11 mouse cellular contexts compared by ENCODE assay signal in genomic region chr6:53220784-53221667, GRCm38 (mm10).
A peak's percentile ranks its signal among the peaks of the same experiment; 100 is the strongest.
DNase-seq lines count a peak whose midpoint lies in the region; ATAC-seq lines count a peak whose summit lies in the region.
"Had no signal": no experiment of that assay in that cellular context is flagged by ENCODE, and none has a peak within 500 bp of the region (broad histone marks: within the 10 kb centered on the region; RNA-seq: fewer than 3 reads in every experiment).

No protein-coding gene starts in this region.

- H3K9me3 ChIP-seq in neural tube, embryonic 11.5 days (ENCODE audit: control insufficient read depth, low read length): no peaks in the 10 kb centered on the region
- no peaks in the 10 kb centered on the region for H3K9me3 ChIP-seq in hindbrain, embryonic 13.5 days
- no peaks in the 10 kb centered on the region for H3K9me3 ChIP-seq in kidney, embryonic 15.5 days (replicated peaks)
- H3K9me3 ChIP-seq: heart, embryonic 15.5 days had no signal

- no peaks in the 10 kb centered on the region for H3K27me3 ChIP-seq in neural tube, embryonic 11.5 days (ENCODE audit: control insufficient read depth, insufficient read depth, low read length)
- H3K27me3 ChIP-seq in hindbrain, embryonic 13.5 days: no peaks in the 10 kb centered on the region
- no peaks in the 10 kb centered on the region for H3K27me3 ChIP-seq in kidney, embryonic 15.5 days
- H3K27me3 ChIP-seq: heart, embryonic 15.5 days had no signal

- no peak overlapping the region for H3K9ac ChIP-seq in neural tube, embryonic 11.5 days (ENCODE audit: low read length)
- H3K9ac ChIP-seq in hindbrain, embryonic 13.5 days: no peak overlapping the region
- H3K9ac ChIP-seq in kidney, embryonic 15.5 days: no peak overlapping the region
- H3K9ac ChIP-seq: heart, embryonic 15.5 days had no signal

- no peaks in the 10 kb centered on the region for H3K36me3 ChIP-seq in neural tube, embryonic 11.5 days (ENCODE audit: control insufficient read depth, insufficient read depth, low read length)
- no peaks in the 10 kb centered on the region for H3K36me3 ChIP-seq in hindbrain, embryonic 13.5 days
- H3K36me3 ChIP-seq in kidney, embryonic 15.5 days: no peaks in the 10 kb centered on the region
- H3K36me3 ChIP-seq: heart, embryonic 15.5 days had no signal

- DNase-seq in neural tube, embryonic 11.5 days (ENCODE audit: low spot score): peak; percentile 27
- DNase-seq in neural tube, embryonic 10.5 days (ENCODE audit: extremely low spot score, low spot score): no peak
- DNase-seq in cerebellum, postnatal 14 days: peak; percentile 66 to 83
- DNase-seq in ovary, postnatal 36 days (ENCODE audit: low spot score): peak; percentile 21
- DNase-seq in urinary bladder, postnatal 14 days (ENCODE audit: low spot score): no peak
- DNase-seq: kidney, postnatal 10 days; liver; thymus, postnatal 36 days had no signal

- H3K4me2 ChIP-seq in neural tube, embryonic 11.5 days (ENCODE audit: low read depth): no peak overlapping the region
- 0 out of 2 replicates have a peak overlapping the region, but pooled peaks have one; percentile 0 for H3K4me2 ChIP-seq in hindbrain, embryonic 13.5 days
- H3K4me2 ChIP-seq in kidney, embryonic 15.5 days: no peak overlapping the region
- H3K4me2 ChIP-seq: heart, embryonic 15.5 days had no signal

- no peak overlapping the region for H3K4me3 ChIP-seq in neural tube, embryonic 11.5 days (ENCODE audit: low read depth, low read length)
- H3K4me3 ChIP-seq in hindbrain, embryonic 13.5 days: no peak overlapping the region
- no peak overlapping the region for H3K4me3 ChIP-seq in kidney, embryonic 15.5 days (replicated peaks)
- H3K4me3 ChIP-seq: heart, embryonic 15.5 days had no signal

- peaks cover 6% of the 10 kb centered on the region; the same call in 1 of the 2 replicates for H3K4me1 ChIP-seq in neural tube, embryonic 11.5 days (ENCODE audit: control insufficient read depth, insufficient read depth, low read length)
- H3K4me1 ChIP-seq in hindbrain, embryonic 13.5 days (replicated peaks): peaks cover 19% of the 10 kb centered on the region
- H3K4me1 ChIP-seq in kidney, embryonic 15.5 days: peaks cover 2% of the 10 kb centered on the region; the same call in 1 of the 2 replicates

- peak overlapping the region; percentile 60; the same call in 1 of the 2 replicates for H3K27ac ChIP-seq in neural tube, embryonic 11.5 days (ENCODE audit: low read depth, low read length)
- H3K27ac ChIP-seq in hindbrain, embryonic 13.5 days: no peak overlapping the region
- no peak overlapping the region for H3K27ac ChIP-seq in kidney, embryonic 15.5 days
- H3K27ac ChIP-seq: heart, embryonic 15.5 days had no signal

- 0 out of 2 replicates have a peak, but pooled peaks have one; percentile 60 for ATAC-seq in neural tube, embryonic 11.5 days (ENCODE audit: insufficient read depth, low FRiP score, low TSS enrichment)
- peak; percentile 49; the same call in 1 of the 2 replicates for ATAC-seq in hindbrain, embryonic 13.5 days (ENCODE audit: low FRiP score)
- ATAC-seq in kidney, embryonic 15.5 days (replicated peaks; ENCODE audit: low FRiP score): no peak

- WGBS in neural tube, embryonic 11.5 days: 50% methylated on average over 18 of the region's 18 CpGs
- WGBS in hindbrain, embryonic 13.5 days: 37% methylated on average over 18 of the region's 18 CpGs
- 74% methylated on average over 18 of the region's 18 CpGs for WGBS in kidney, embryonic 15.5 days

Comparison
In these comparisons a context has a peak if more than half of its experiments do, and no peak if none do; other contexts are left out.
1. DNase-seq: peak in neural tube, embryonic 11.5 days (single experiment), cerebellum, postnatal 14 days (2 of 2) and ovary, postnatal 36 days (single experiment); none in neural tube, embryonic 10.5 days (single experiment) and urinary bladder, postnatal 14 days (single experiment).